Mouse (Mus musculus) megakaryocyte, embryonic 14.5 days (primary cell): ENCODE data around the gene Fam19a5. TPM values are rescaled to one million over a fixed set of nuclear protein-coding genes. Genes with fewer than 3 reads are reported as not detected.

ENCODE experiments used
- H3K27me3 ChIP-seq: replicated peaks from 2 replicates; pipeline ENCODE3; 2012; ENCODE audit warnings: inconsistent platforms
- H3K36me3 ChIP-seq: replicated peaks from 2 replicates; pipeline ENCODE3; 2012; ENCODE audit warnings: low read length, inconsistent platforms, mixed read lengths
- H3K4me1 ChIP-seq: 2 replicates; pipeline ENCODE4 v1.6.1; 2012; ENCODE audit warnings: inconsistent platforms
- H3K4me3 ChIP-seq: replicated peaks from 2 replicates; pipeline ENCODE3; 2012; ENCODE audit warnings: moderate library complexity, mild to moderate bottlenecking, inconsistent platforms
- H3K9me3 ChIP-seq: 2 replicates; pipeline ENCODE4 v1.6.1; 2012; ENCODE audit warnings: inconsistent platforms
- FLI1 ChIP-seq: IDR thresholded peaks from 2 replicates; pipeline ENCODE4 v1.6.1; 2012; ENCODE audit warnings: low read length, inconsistent platforms, mixed read lengths
- GATA1 ChIP-seq: IDR thresholded peaks from 3 replicates; pipeline ENCODE4 v1.6.1; 2012; ENCODE audit warnings: mixed read lengths, low read length, inconsistent platforms, borderline replicate concordance
- polyA plus RNA-seq: library from polyadenylated mRNA; stranded (reverse); fragments of >175 nt; gene quantifications from 2 replicates; pipeline ENCODE4 v1.2.3, GENCODE M21; 2012; ENCODE audit warnings: low replicate concordance; ENCODE audit not compliant: insufficient read depth

Fam19a5 gene
- polyA plus RNA-seq, 1 experiment = 0.08 TPM

DNA sequence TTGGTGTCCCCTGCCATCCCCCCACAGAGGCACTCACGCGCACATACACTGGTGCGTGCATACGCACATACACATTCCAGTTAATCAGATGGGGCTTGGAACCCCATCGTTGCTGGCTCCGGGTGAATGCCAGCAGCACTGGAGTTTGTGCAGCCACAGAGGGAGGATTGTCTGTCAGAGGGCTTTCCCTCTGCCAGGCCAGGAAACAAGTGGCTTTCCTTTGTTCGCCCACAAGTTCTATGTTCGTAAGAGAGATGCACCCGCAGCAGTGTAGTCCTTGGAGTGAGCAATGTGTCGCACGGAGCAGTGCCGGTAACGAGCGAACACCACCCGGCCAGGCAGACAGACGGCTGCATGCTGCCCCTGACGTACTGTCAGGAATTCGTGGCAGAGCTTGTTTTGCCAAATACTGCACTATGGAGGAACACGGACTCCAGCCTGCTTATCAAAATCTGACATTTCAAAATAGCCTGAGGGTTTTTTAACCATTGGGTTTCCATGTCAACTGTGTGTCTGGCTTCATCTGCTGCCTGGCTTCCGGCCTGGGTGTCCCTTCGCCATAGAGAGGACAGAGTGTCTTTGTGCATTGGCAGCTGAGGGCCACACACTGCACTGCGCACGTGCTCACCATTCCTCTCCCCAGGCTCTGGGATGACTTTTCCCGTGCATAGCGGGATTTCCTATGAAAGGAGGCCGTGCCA, 40.0 kb downstream of the Fam19a5 start:
- Histone ChIP-seq H3K27me3 (no peaks in the 10 kb centered on the region), H3K4me3 (peak overlapping the region; percentile 18), H3K9me3 (peaks cover 83% of the 10 kb centered on the region), H3K4me1 (no peaks in the 10 kb centered on the region), H3K36me3 (no peaks in the 10 kb centered on the region)
- TF ChIP-seq GATA1 = no peak

- H3K4me3 ChIP-seq = no peak overlapping the region
- H3K27me3 ChIP-seq = no peaks in the 10 kb centered on the region
- no peak for TF ChIP-seq FLI1
- TF ChIP-seq GATA1 = no peak
- H3K4me1 ChIP-seq = no peaks in the 10 kb centered on the region
- H3K9me3 ChIP-seq = peaks cover 81% of the 10 kb centered on the region
- H3K36me3 ChIP-seq = no peaks in the 10 kb centered on the region
Observed at GRCm38 (mm10) chr15:87590975-87591374, 46.9 kb downstream of the Fam19a5 start.

DNA sequence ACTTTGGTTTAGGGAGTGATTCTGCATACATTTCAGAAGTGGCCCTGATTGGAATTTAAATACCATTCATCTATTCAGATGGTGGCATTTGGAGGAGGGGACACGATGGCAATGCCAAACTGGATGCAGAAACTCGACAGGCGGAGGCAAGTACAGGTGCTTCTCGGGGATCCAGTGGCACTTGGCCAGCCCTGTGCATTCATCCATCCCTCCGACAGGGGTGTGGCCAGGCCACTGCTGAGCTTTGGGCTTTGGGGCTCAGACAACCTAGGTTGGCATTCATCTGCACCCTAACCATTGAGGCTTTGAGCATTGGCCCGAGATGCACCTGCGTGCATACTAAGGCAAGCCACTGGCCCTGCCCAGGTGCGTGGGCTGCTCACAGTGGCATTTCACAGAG, 52.6 kb downstream of the Fam19a5 start:
- Histone ChIP-seq H3K9me3 (peaks cover 77% of the 10 kb centered on the region), H3K4me1 (no peaks in the 10 kb centered on the region), H3K4me3 (peak overlapping the region; percentile 4), H3K36me3 (no peaks in the 10 kb centered on the region), H3K27me3 (no peaks in the 10 kb centered on the region)
- TF ChIP-seq GATA1 (no peak), FLI1 (no peak)

DNA sequence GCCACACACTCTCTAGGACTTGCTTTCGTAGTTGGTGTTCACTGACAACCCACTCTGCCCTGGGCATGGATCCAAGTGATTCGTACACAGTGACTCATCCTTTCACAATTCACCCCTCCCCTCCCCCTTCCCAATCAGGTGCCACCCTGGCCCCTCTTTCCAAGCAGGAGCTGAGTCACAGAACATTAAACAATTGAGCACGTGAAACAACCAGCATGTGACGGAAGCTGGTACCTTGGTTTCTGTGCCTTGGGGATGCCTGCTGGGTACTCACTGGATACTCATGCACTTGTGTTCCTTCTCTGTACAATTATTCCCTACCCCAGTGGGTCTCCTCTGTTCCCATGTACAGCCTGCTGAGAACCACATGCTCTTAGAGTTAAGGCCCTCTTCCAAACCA, 53.0 kb downstream of the Fam19a5 start:
- H3K4me1 ChIP-seq = no peaks in the 10 kb centered on the region
- H3K4me3 ChIP-seq = peak overlapping the region; percentile 4
- peaks cover 77% of the 10 kb centered on the region for H3K9me3 ChIP-seq
- H3K36me3 ChIP-seq = no peaks in the 10 kb centered on the region
- no peak for TF ChIP-seq FLI1
- no peak for TF ChIP-seq GATA1
- H3K27me3 ChIP-seq = no peaks in the 10 kb centered on the region

GRCm38 (mm10) chr15:87597766-87598165, 53.7 kb downstream of the Fam19a5 start:
- Histone ChIP-seq H3K4me1 (no peaks in the 10 kb centered on the region), H3K36me3 (no peaks in the 10 kb centered on the region), H3K9me3 (peaks cover 77% of the 10 kb centered on the region), H3K4me3 (no peak overlapping the region), H3K27me3 (no peaks in the 10 kb centered on the region)
- TF ChIP-seq GATA1 (no peak), FLI1 (no peak)

DNA sequence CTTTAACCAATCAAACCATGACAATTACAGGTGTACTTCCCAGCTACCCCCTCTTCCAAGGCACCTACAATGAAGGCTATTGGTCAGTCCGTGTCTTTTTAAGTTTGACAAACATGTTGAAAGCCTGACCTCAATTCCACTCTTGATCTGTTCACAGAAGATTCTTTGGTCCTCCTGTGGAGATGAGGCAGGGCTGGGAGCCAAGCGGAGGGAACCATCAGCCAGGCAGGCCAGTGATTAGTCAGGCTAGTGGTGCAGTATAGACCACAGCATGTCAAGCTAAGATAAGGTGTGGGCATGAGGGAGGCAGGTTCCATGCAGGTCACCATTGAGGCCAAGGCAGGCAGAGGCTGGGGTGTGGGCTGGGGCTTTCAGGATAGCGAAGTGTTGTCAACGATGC, 54.5 kb downstream of the Fam19a5 start:
- peaks cover 71% of the 10 kb centered on the region for H3K9me3 ChIP-seq
- no peaks in the 10 kb centered on the region for H3K27me3 ChIP-seq
- H3K4me3 ChIP-seq = peak overlapping the region; percentile 67
- no peaks in the 10 kb centered on the region for H3K4me1 ChIP-seq
- TF ChIP-seq FLI1 (no peak), GATA1 (no peak)
- H3K36me3 ChIP-seq = no peaks in the 10 kb centered on the region

DNA sequence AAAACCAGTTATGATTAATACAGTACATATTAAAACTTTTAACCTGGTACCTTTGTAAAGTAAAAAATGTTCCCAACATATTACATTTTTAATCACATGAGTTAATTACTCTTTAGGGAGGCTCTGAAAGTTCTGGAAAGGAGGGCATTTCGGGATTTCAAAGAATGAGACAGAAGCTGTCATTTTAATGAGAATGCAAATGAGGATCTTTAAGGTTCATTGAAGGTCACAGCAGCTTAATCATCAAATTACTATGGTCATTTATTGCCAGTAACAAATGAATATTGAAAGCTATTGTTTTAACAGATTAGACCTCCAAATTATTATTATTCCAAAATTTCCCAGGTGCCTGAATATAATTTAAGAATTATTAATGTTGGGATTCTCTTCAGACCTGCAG, 59.2 kb downstream of the Fam19a5 start:
- Histone ChIP-seq H3K9me3 (peaks cover 41% of the 10 kb centered on the region), H3K4me3 (no peak overlapping the region), H3K36me3 (no peaks in the 10 kb centered on the region), H3K4me1 (no peaks in the 10 kb centered on the region), H3K27me3 (no peaks in the 10 kb centered on the region)
- no peak for TF ChIP-seq FLI1
- TF ChIP-seq GATA1 = no peak

GRCm38 (mm10) chr15:87605504-87606280, 61.6 kb downstream of the Fam19a5 start:
- TF ChIP-seq FLI1 = no peak
- no peak for TF ChIP-seq GATA1

DNA sequence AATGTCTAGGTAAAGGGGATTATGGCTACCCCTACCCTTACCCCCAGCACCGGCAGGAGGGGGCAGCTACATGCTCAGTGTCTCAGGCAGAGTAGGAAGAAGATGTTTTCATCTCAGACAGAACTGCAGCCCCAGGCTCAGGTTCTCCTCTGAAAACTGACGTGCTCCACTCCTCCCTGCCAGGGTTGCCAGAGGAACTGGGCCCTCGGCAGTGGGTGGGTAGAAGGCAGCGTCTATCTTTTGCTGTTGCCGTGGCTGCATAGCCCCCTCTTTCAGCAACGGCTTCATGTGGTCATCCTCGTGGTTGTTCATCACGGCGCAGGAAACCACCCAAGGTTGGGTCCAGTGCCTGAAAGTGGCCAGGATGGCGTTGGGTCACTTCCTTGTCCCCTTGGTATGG, 62.6 kb downstream of the Fam19a5 start:
- no peaks in the 10 kb centered on the region for H3K4me1 ChIP-seq

More at GRCm38 (mm10) chr15:87605504-87606280, 61.6 kb downstream of the Fam19a5 start:
- H3K4me3 ChIP-seq = no peak overlapping the region
- H3K9me3 ChIP-seq = peaks cover 37% of the 10 kb centered on the region
- H3K36me3 ChIP-seq = no peaks in the 10 kb centered on the region
- H3K27me3 ChIP-seq = no peaks in the 10 kb centered on the region
- H3K4me1 ChIP-seq = no peaks in the 10 kb centered on the region

DNA sequence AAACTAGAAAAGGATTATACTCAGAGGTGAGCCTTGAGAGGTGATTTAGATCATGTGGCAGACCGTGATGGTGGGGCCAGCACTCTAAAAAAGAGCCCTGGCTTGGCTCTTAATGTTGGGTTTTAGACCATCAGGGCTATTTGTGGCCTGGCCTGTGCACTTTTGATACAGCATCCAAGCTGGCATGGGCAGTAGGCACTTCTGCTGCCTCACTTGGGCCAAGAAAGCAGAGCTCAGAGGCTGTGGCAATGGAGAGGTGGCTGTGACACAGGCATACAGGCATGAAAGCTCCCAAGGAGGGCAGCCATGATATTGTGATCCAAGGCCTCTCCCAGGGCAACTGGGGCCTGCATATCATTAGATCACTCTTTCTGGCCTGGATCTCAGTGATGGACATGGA, 65.1 kb downstream of the Fam19a5 start:
- H3K36me3 ChIP-seq = no peaks in the 10 kb centered on the region
- no peak overlapping the region for H3K4me3 ChIP-seq
- H3K27me3 ChIP-seq = no peaks in the 10 kb centered on the region
- no peak for TF ChIP-seq GATA1
- TF ChIP-seq FLI1 = no peak
- peaks cover 38% of the 10 kb centered on the region for H3K9me3 ChIP-seq
- no peaks in the 10 kb centered on the region for H3K4me1 ChIP-seq

More for the DNA sequence above, 62.6 kb downstream of the Fam19a5 start:
- no peak overlapping the region for H3K4me3 ChIP-seq
- TF ChIP-seq GATA1 (no peak), FLI1 (no peak)
- no peaks in the 10 kb centered on the region for H3K27me3 ChIP-seq
- no peaks in the 10 kb centered on the region for H3K36me3 ChIP-seq
- peaks cover 41% of the 10 kb centered on the region for H3K9me3 ChIP-seq

DNA sequence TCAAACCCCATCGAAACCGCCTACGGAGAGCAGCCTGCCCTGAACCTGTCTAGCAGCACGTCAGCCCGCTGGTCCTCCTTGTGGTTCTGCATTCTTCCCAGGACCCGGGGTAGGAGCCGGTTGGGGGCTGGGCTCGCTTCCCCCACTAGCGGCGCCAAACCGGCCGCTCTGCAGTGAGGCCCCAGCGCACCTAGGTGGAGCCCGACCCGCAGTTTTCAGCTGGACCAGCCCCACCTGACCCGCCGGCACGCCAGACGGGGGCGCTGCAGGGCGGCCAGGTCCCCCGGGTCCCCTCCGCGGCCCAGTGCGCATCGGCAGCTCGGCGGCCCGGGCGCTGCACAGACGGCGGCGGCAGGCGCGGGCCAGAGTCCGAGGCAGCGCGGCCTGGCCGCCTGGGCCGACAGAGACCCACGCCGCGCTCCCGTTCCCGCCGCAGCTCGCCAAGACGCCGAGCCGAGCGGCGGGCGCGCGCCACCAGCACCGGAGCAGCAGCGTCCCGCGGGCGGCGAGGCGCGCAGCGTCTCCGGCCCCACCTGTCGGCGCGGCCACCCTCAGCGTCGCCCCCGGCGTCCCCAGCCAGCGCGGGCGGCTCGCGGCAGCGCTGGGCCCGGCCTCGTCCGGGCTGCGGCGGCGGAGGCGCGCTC, 80.0 kb downstream of the Fam19a5 start:
- H3K27me3 ChIP-seq = peaks cover 58% of the 10 kb centered on the region
- no peaks in the 10 kb centered on the region for H3K36me3 ChIP-seq
- TF ChIP-seq FLI1 (no peak), GATA1 (no peak)
- H3K4me1 ChIP-seq = no peaks in the 10 kb centered on the region
- no peak overlapping the region for H3K4me3 ChIP-seq
- H3K9me3 ChIP-seq = no peaks in the 10 kb centered on the region
